16 mouse cellular contexts compared by ENCODE assay signal in the genomic region with DNA sequence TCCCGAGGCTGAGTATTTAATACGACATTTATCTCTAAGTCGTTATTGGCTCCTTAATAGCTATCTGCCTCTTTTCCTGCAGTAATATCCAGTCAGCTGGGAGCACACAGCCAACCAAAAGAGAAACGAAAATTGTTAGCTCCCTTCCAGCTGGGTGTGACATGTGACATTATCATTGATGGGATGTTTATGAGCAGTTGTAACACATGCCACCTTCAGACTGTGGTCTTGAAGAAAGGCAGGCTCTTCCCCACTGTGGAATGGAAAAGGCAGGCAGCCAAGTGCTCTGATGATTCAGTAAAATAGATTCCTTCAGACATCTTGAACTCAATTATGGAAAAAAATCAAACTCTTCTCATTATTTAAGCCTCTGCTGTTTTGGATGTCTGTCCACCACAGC. TPM values are rescaled to one million over a fixed set of nuclear protein-coding genes. Genes with fewer than 3 reads are reported as not detected.
DNase-seq lines count a peak whose midpoint lies in the region; ATAC-seq and TF ChIP-seq lines count a peak whose summit lies in the region.
"Had no signal": no experiment of that assay in that cellular context is flagged by ENCODE, and none has a peak within 500 bp of the region (broad histone marks: within the 10 kb centered on the region; RNA-seq: fewer than 3 reads in every experiment).

No protein-coding gene starts in this region.

- ATAC-seq in hindbrain, embryonic 15.5 days (ENCODE audit: low FRiP score, low read depth), result no peak
- ATAC-seq in hindbrain, embryonic 14.5 days (ENCODE audit: low FRiP score), result no peak
- 0 out of 2 replicates have a peak, but pooled peaks have one; percentile 24 for ATAC-seq in neural tube, embryonic 15.5 days (ENCODE audit: low FRiP score)

- no peaks in the 10 kb centered on the region for H3K36me3 ChIP-seq in hindbrain, embryonic 15.5 days
- H3K36me3 ChIP-seq in hindbrain, embryonic 14.5 days (replicated peaks; ENCODE audit: control insufficient read depth, insufficient read depth), result no peaks in the 10 kb centered on the region
- no peaks in the 10 kb centered on the region for H3K36me3 ChIP-seq in testis, adult 2 months (ENCODE audit: control insufficient read depth, insufficient read depth, low read length)
- H3K36me3 ChIP-seq in neural tube, embryonic 15.5 days, result no peaks in the 10 kb centered on the region
- H3K36me3 ChIP-seq: embryonic facial prominence, embryonic 13.5 days; G1E; hindbrain, embryonic 10.5 days; limb, embryonic 12.5 days; neural tube, embryonic 12.5 days had no signal

- H3K9ac ChIP-seq in hindbrain, embryonic 15.5 days, result no peak overlapping the region
- no peak overlapping the region for H3K9ac ChIP-seq in hindbrain, embryonic 14.5 days
- H3K9ac ChIP-seq in neural tube, embryonic 15.5 days (replicated peaks), result no peak overlapping the region
- H3K9ac ChIP-seq: embryonic facial prominence, embryonic 13.5 days; limb, embryonic 12.5 days; neural tube, embryonic 12.5 days had no signal

- 64% methylated on average over 4 of the region's 4 CpGs for whole genome bisulfite sequencing in hindbrain, embryonic 15.5 days
- WGBS in hindbrain, embryonic 14.5 days, result 65% methylated on average over 4 of the region's 4 CpGs
- WGBS in neural tube, embryonic 15.5 days, result 36% methylated on average over 4 of the region's 4 CpGs

- H3K4me3 ChIP-seq in hindbrain, embryonic 15.5 days, result no peak overlapping the region
- no peak overlapping the region for H3K4me3 ChIP-seq in hindbrain, embryonic 14.5 days (replicated peaks; ENCODE audit: low read length)
- H3K4me3 ChIP-seq in testis, adult 2 months (ENCODE audit: control insufficient read depth, low read depth, low read length), result peak overlapping the region; percentile 90; the same call in 1 of the 2 replicates
- H3K4me3 ChIP-seq in neural tube, embryonic 15.5 days (replicated peaks), result no peak overlapping the region
- H3K4me3 ChIP-seq: embryonic facial prominence, embryonic 13.5 days; hindbrain, embryonic 10.5 days; limb, embryonic 12.5 days; neural tube, embryonic 12.5 days had no signal

- TF ChIP-seq CTCF in testis, adult 2 months (IDR thresholded peaks at IDR 0.05; ENCODE audit: control insufficient read depth, insufficient read depth, insufficient replicate concordance, low read depth, low read length), result no peak

- peaks cover 9% of the 10 kb centered on the region; the same call in 1 of the 2 replicates for H3K4me1 ChIP-seq in hindbrain, embryonic 15.5 days (replicated peaks)
- H3K4me1 ChIP-seq in hindbrain, embryonic 14.5 days (replicated peaks; ENCODE audit: control insufficient read depth, insufficient read depth, low read length), result peaks cover 9% of the 10 kb centered on the region
- H3K4me1 ChIP-seq in testis, adult 2 months (ENCODE audit: control insufficient read depth, insufficient read depth, low read length), result peaks cover 15% of the 10 kb centered on the region
- peaks cover 19% of the 10 kb centered on the region for H3K4me1 ChIP-seq in neural tube, embryonic 15.5 days

- no peaks in the 10 kb centered on the region for H3K9me3 ChIP-seq in hindbrain, embryonic 15.5 days
- no peaks in the 10 kb centered on the region for H3K9me3 ChIP-seq in hindbrain, embryonic 14.5 days (ENCODE audit: control insufficient read depth, low read length)
- no peaks in the 10 kb centered on the region for H3K9me3 ChIP-seq in neural tube, embryonic 15.5 days (replicated peaks)
- H3K9me3 ChIP-seq: embryonic facial prominence, embryonic 13.5 days; G1E; hindbrain, embryonic 10.5 days; limb, embryonic 12.5 days; neural tube, embryonic 12.5 days had no signal

- 0 out of 2 replicates have a peak overlapping the region, but pooled peaks have one; percentile 38 for H3K27ac ChIP-seq in hindbrain, embryonic 15.5 days (replicated peaks)
- H3K27ac ChIP-seq in hindbrain, embryonic 14.5 days, result no peak overlapping the region
- peak overlapping the region; percentile 36; the same call in 1 of the 2 replicates for H3K27ac ChIP-seq in testis, adult 2 months (ENCODE audit: control insufficient read depth, insufficient read depth, low read depth, low read length)
- H3K27ac ChIP-seq in neural tube, embryonic 15.5 days (replicated peaks), result no peak overlapping the region
- H3K27ac ChIP-seq: embryonic facial prominence, embryonic 13.5 days; limb, embryonic 12.5 days; neural tube, embryonic 12.5 days had no signal

- no peak overlapping the region for H3K4me2 ChIP-seq in hindbrain, embryonic 15.5 days
- no peak overlapping the region for H3K4me2 ChIP-seq in hindbrain, embryonic 14.5 days (replicated peaks)
- no peak overlapping the region for H3K4me2 ChIP-seq in neural tube, embryonic 15.5 days

- H3K27me3 ChIP-seq in hindbrain, embryonic 15.5 days, result no peaks in the 10 kb centered on the region
- no peaks in the 10 kb centered on the region for H3K27me3 ChIP-seq in hindbrain, embryonic 14.5 days (ENCODE audit: control insufficient read depth, insufficient read depth, low read length)
- no peaks in the 10 kb centered on the region for H3K27me3 ChIP-seq in testis, adult 2 months (ENCODE audit: control insufficient read depth, insufficient read depth, low read length)
- no peaks in the 10 kb centered on the region for H3K27me3 ChIP-seq in neural tube, embryonic 15.5 days (replicated peaks)
- H3K27me3 ChIP-seq: embryonic facial prominence, embryonic 13.5 days; limb, embryonic 12.5 days; neural tube, embryonic 12.5 days had no signal

- no peak for DNase-seq in hindbrain, embryonic 14.5 days (ENCODE audit: low spot score)
- DNase-seq in testis, postnatal 10 days (ENCODE audit: low spot score), result no peak
- DNase-seq in fibroblast of lung, adult 2 months (ENCODE audit: low read depth), result peak; percentile 58
- no peak for DNase-seq in adrenal gland, adult 2 months
- no peak for DNase-seq in spleen, adult 18-20 months
- DNase-seq: adrenal gland, adult 8-10 months; gastrocnemius, postnatal 36 days; thymus, postnatal 36 days had no signal

- TF ChIP-seq POLR2A in testis, adult 2 months (IDR thresholded peaks at IDR 0.05; ENCODE audit: control insufficient read depth, low read depth, low read length), result no peak

RNA-seq across cellular contexts. Expression of a gene that starts 46.5 kb away (rescaled TPM):
- 72.7 and 79.1 TPM in 2 replicates for polyA plus RNA-seq in hindbrain, embryonic 15.5 days (2015; fragmentation: Nextera tagmentation; extraction: Ambion mirVana)
- 105 and 112 TPM in 2 replicates for polyA plus RNA-seq in hindbrain, embryonic 14.5 days (2014; fragmentation: Nextera tagmentation; extraction: Ambion mirVana)
- 15.0 and 18.8 TPM in 2 replicates for polyA plus RNA-seq in testis, adult 2 months (2012; rRNA removed)
- 67.8 and 76.5 TPM in 2 replicates for polyA plus RNA-seq in neural tube, embryonic 15.5 days (2015; fragmentation: Nextera tagmentation; extraction: Ambion mirVana)
- total RNA-seq in adrenal gland, adult 2 months (2021), result 10 to 100 TPM; 37.9 to 56.2 TPM
- polyA plus RNA-seq in adrenal gland, adult 2 months (2012; rRNA removed), result 22.7 and 27.9 TPM in 2 replicates

Comparison
In these comparisons a context has a peak if more than half of its experiments do, and no peak if none do; other contexts are left out.
1. H3K27ac ChIP-seq: peak in hindbrain, embryonic 15.5 days (single experiment) and testis, adult 2 months (single experiment); none in hindbrain, embryonic 14.5 days (single experiment) and neural tube, embryonic 15.5 days (single experiment).